Mouse (Mus musculus) hindbrain, embryonic 12.5 days (tissue): ENCODE results near the gene Gm10272. TPM values are rescaled to one million over a fixed set of nuclear protein-coding genes. Genes with fewer than 3 reads are reported as not detected.

ENCODE experiments used
- ATAC-seq: fragments of 200-750 bp; cut with Nextera tagmentation; 2 replicates; pipeline ENCODE4 v1.8.0; 2017; ENCODE audit warnings: moderate TSS enrichment; ENCODE audit not compliant: low FRiP score
- H3K27ac ChIP-seq: fragments of 300-500 bp; sonication (generic); 2 replicates; pipeline ENCODE4 v1.5.1; 2016; ENCODE audit warnings: mild to moderate bottlenecking
- H3K27me3 ChIP-seq: fragments of 300-500 bp; sonication (generic); 2 replicates; pipeline ENCODE4 v1.6.1; 2016; ENCODE audit warnings: mild to moderate bottlenecking
- H3K36me3 ChIP-seq: fragments of 300-500 bp; sonication (generic); 2 replicates; pipeline ENCODE4 v1.6.1; 2016; ENCODE audit warnings: mild to moderate bottlenecking
- H3K4me1 ChIP-seq: fragments of 300-500 bp; sonication (generic); 2 replicates; pipeline ENCODE4 v1.6.1; 2016
- H3K4me2 ChIP-seq: fragments of 300-500 bp; sonication (generic); replicated peaks from 2 replicates; pipeline ENCODE4 v1.6.1; 2016; ENCODE audit warnings: mild to moderate bottlenecking
- H3K4me3 ChIP-seq: fragments of 300-500 bp; sonication (generic); 2 replicates; pipeline ENCODE4 v1.5.1; 2016; ENCODE audit warnings: mild to moderate bottlenecking
- H3K9ac ChIP-seq: fragments of 300-500 bp; sonication (generic); 2 replicates; pipeline ENCODE4 v1.6.1; 2016; ENCODE audit warnings: mild to moderate bottlenecking, moderate library complexity
- H3K9me3 ChIP-seq: fragments of 300-500 bp; sonication (generic); replicated peaks from 2 replicates; pipeline ENCODE4 v1.6.1; 2016; ENCODE audit warnings: mild to moderate bottlenecking
- WGBS: fragments of 180-500 bp; shearing (Covaris S2); methylation state at CpG from one replicate; pipeline ENCODE4 v1.1.7; 2016; 5-methylcytosine and 5-hydroxymethylcytosine counted together
- polyA plus RNA-seq: library from polyadenylated mRNA; unstranded; fragments of >200 nt; fragmentation: Nextera tagmentation; extraction: Ambion mirVana; gene quantifications from 2 replicates; pipeline ENCODE4 v1.2.1, GENCODE M21; 2016

The Gm10272 gene
- not detected in 2 replicates for polyA plus RNA-seq

- no peak within 1 kb of the TSS for H3K4me2 ChIP-seq
These were observed at the start of gene Gm10272 for GRCm38 (mm10) chr10:77706326-77706725. Gene Gm10272 (plus strand): TSS chr10:77706626.

GRCm38 (mm10) chr10:77658286-77658994 is 48.0 kb upstream of the Gm10272 start:
- 0 out of 2 replicates have a peak, but pooled peaks cover 3% of the 10 kb centered on the region for H3K4me1 ChIP-seq
- no peaks in the 10 kb centered on the region for H3K27me3 ChIP-seq
- no peaks in the 10 kb centered on the region for H3K36me3 ChIP-seq
- H3K4me2 ChIP-seq = no peak overlapping the region
- H3K9ac ChIP-seq = no peak overlapping the region
- no peak for ATAC-seq
- H3K9me3 ChIP-seq = peaks cover 6% of the 10 kb centered on the region
- no peak overlapping the region for H3K4me3 ChIP-seq
- WGBS = 71% methylated on average over 15 of the region's 15 CpGs
- no peak overlapping the region for H3K27ac ChIP-seq

More at GRCm38 (mm10) chr10:77706326-77706725, at the start of gene Gm10272:
- no peak within 1 kb of the TSS for H3K9ac ChIP-seq
- WGBS = 96% methylated on average over 1 of the region's 1 CpGs
- no peaks in the 10 kb centered on the region for H3K27me3 ChIP-seq
- no peak within 1 kb of the TSS for H3K4me3 ChIP-seq
- H3K4me1 ChIP-seq = no peaks in the 10 kb centered on the region
- ATAC-seq = no peak
- H3K36me3 ChIP-seq = no peaks in the 10 kb centered on the region
- H3K27ac ChIP-seq = no peak within 1 kb of the TSS
- H3K9me3 ChIP-seq = peaks cover 22% of the 10 kb centered on the region

GRCm38 (mm10) chr10:77663949-77664665 is 42.3 kb upstream of the Gm10272 start:
- 50% methylated on average over 43 of the region's 43 CpGs for WGBS
- ATAC-seq = no peak
- no peaks in the 10 kb centered on the region for H3K36me3 ChIP-seq
- H3K27ac ChIP-seq = no peak overlapping the region
- peak overlapping the region; percentile 16; the same call in 1 of the 2 replicates for H3K4me2 ChIP-seq
- H3K9me3 ChIP-seq = peaks cover 6% of the 10 kb centered on the region
- H3K27me3 ChIP-seq = peaks cover 9% of the 10 kb centered on the region
- H3K9ac ChIP-seq = no peak overlapping the region
- H3K4me1 ChIP-seq = 0 out of 2 replicates have a peak, but pooled peaks cover 3% of the 10 kb centered on the region
- no peak overlapping the region for H3K4me3 ChIP-seq

- Histone ChIP-seq H3K4me3 (no peak overlapping the region), H3K9me3 (no peaks in the 10 kb centered on the region; the same call in 1 of the 2 replicates), H3K4me2 (no peak overlapping the region), H3K27ac (no peak overlapping the region), H3K27me3 (peaks cover 9% of the 10 kb centered on the region), H3K9ac (no peak overlapping the region), H3K36me3 (no peaks in the 10 kb centered on the region), H3K4me1 (0 out of 2 replicates have a peak, but pooled peaks cover 3% of the 10 kb centered on the region)
- ATAC-seq = no peak
- 76% methylated on average over 8 of the region's 8 CpGs for WGBS
These were observed 40.1 kb upstream of the Gm10272 start for GRCm38 (mm10) chr10:77666342-77666741.

GRCm38 (mm10) chr10:77667402-77667801 is 39.0 kb upstream of the Gm10272 start:
- H3K4me2 ChIP-seq = no peak overlapping the region
- no peak overlapping the region for H3K27ac ChIP-seq
- 86% methylated on average over 4 of the region's 4 CpGs for WGBS
- ATAC-seq = no peak
- H3K9me3 ChIP-seq = no peaks in the 10 kb centered on the region
- no peak overlapping the region for H3K9ac ChIP-seq
- no peak overlapping the region for H3K4me3 ChIP-seq
- no peaks in the 10 kb centered on the region for H3K36me3 ChIP-seq
- 0 out of 2 replicates have a peak, but pooled peaks cover 3% of the 10 kb centered on the region for H3K4me1 ChIP-seq
- peaks cover 9% of the 10 kb centered on the region for H3K27me3 ChIP-seq

GRCm38 (mm10) chr10:77670710-77671109 is 35.7 kb upstream of the Gm10272 start:
- H3K27ac ChIP-seq = no peak overlapping the region
- no peak overlapping the region for H3K4me3 ChIP-seq
- H3K9ac ChIP-seq = no peak overlapping the region
- no peaks in the 10 kb centered on the region for H3K4me1 ChIP-seq
- WGBS = 81% methylated on average over 4 of the region's 4 CpGs
- no peaks in the 10 kb centered on the region for H3K36me3 ChIP-seq
- H3K4me2 ChIP-seq = no peak overlapping the region
- ATAC-seq = no peak
- no peaks in the 10 kb centered on the region for H3K9me3 ChIP-seq
- H3K27me3 ChIP-seq = peaks cover 6% of the 10 kb centered on the region

- no peak for ATAC-seq
- Histone ChIP-seq H3K9me3 (no peaks in the 10 kb centered on the region), H3K27ac (no peak overlapping the region), H3K4me3 (no peak overlapping the region), H3K4me1 (no peaks in the 10 kb centered on the region), H3K36me3 (no peaks in the 10 kb centered on the region), H3K9ac (no peak overlapping the region), H3K27me3 (peaks cover 14% of the 10 kb centered on the region), H3K4me2 (no peak overlapping the region)
- 88% methylated on average over 4 of the region's 4 CpGs for WGBS
These were observed 34.9 kb upstream of the Gm10272 start for GRCm38 (mm10) chr10:77671519-77671918.

- Histone ChIP-seq H3K27ac (no peak overlapping the region), H3K27me3 (peaks cover 37% of the 10 kb centered on the region), H3K9me3 (no peaks in the 10 kb centered on the region), H3K4me1 (peaks cover 14% of the 10 kb centered on the region), H3K4me2 (no peak overlapping the region), H3K9ac (no peak overlapping the region), H3K36me3 (no peaks in the 10 kb centered on the region), H3K4me3 (no peak overlapping the region)
- no peak for ATAC-seq
- WGBS = 59% methylated on average over 13 of the region's 13 CpGs
These were observed 32.7 kb upstream of the Gm10272 start for GRCm38 (mm10) chr10:77673765-77674164.

GRCm38 (mm10) chr10:77677562-77677961 is 28.9 kb upstream of the Gm10272 start:
- Histone ChIP-seq H3K9ac (peak overlapping the region; percentile 38), H3K36me3 (no peaks in the 10 kb centered on the region), H3K4me2 (peak overlapping the region; percentile 62), H3K27ac (no peak overlapping the region), H3K9me3 (no peaks in the 10 kb centered on the region), H3K27me3 (peaks cover 49% of the 10 kb centered on the region), H3K4me1 (peaks cover 14% of the 10 kb centered on the region), H3K4me3 (peak overlapping the region; percentile 28)
- under 1% methylated on average over 29 of the region's 35 CpGs for WGBS
- peak; percentile 64 for ATAC-seq

GRCm38 (mm10) chr10:77682994-77683393 is 23.4 kb upstream of the Gm10272 start:
- H3K9me3 ChIP-seq = no peaks in the 10 kb centered on the region
- H3K27me3 ChIP-seq = peaks cover 59% of the 10 kb centered on the region
- whole genome bisulfite sequencing = 78% methylated on average over 7 of the region's 7 CpGs

GRCm38 (mm10) chr10:77684181-77684580 is 22.2 kb upstream of the Gm10272 start:
- peaks cover 50% of the 10 kb centered on the region for H3K27me3 ChIP-seq
- no peak overlapping the region for H3K9ac ChIP-seq
- WGBS = 35% methylated on average over 8 of the region's 8 CpGs
- no peaks in the 10 kb centered on the region for H3K36me3 ChIP-seq
- peaks cover 17% of the 10 kb centered on the region for H3K4me1 ChIP-seq
- ATAC-seq = no peak
- H3K27ac ChIP-seq = no peak overlapping the region
- H3K4me2 ChIP-seq = no peak overlapping the region
- H3K4me3 ChIP-seq = no peak overlapping the region
- H3K9me3 ChIP-seq = no peaks in the 10 kb centered on the region

More at GRCm38 (mm10) chr10:77682994-77683393, 23.4 kb upstream of the Gm10272 start:
- Histone ChIP-seq H3K4me2 (no peak overlapping the region), H3K27ac (no peak overlapping the region), H3K4me1 (peaks cover 21% of the 10 kb centered on the region), H3K36me3 (no peaks in the 10 kb centered on the region), H3K9ac (no peak overlapping the region), H3K4me3 (no peak overlapping the region)
- ATAC-seq = no peak

- Histone ChIP-seq H3K4me2 (no peak within 1 kb of the TSS), H3K4me3 (no peak within 1 kb of the TSS), H3K9ac (no peak within 1 kb of the TSS), H3K27me3 (peaks cover 42% of the 10 kb centered on the region), H3K27ac (no peak within 1 kb of the TSS), H3K4me1 (peaks cover 25% of the 10 kb centered on the region), H3K9me3 (no peaks in the 10 kb centered on the region), H3K36me3 (no peaks in the 10 kb centered on the region)
- no peak for ATAC-seq
- WGBS = 6% methylated on average over 22 of the region's 22 CpGs
These were observed 20.3 kb upstream of the Gm10272 start, which contains the start of gene Tspear for GRCm38 (mm10) chr10:77685895-77686664. Gene Tspear (plus strand): TSS chr10:77686569.
